Mouse (Mus musculus): Measurements from ENCODE around the gene Cntnap2. TPM values are rescaled to one million over a fixed set of nuclear protein-coding genes. Genes with fewer than 3 reads are reported as not detected.

Gene Cntnap2
- total RNA-seq, 2 experiments from 2014 or later = 118 to 122 TPM

DNA sequence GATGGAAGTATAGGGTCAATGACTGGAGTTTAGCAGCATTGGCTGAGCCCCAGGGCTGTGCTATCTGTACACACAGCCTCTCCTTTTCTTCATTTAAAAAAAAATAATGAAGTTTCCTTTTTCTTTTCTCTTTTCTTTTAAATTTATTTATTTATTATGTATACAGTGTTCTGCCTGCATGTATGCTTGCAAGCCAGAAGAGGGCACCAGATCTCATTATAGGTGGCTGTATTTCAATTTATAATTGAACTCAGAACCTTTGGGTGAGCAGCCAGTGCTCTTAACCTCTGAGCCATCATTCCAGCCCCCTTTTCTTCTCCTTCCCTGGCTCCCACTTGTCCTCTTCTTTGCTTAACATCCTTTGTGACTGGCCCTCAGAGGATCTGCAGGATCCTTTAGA is 1807.2 kb downstream of the Cntnap2 start:
- intact Hi-C loops (cut with DNase I) = no loop called here
- DNase-seq (ENCODE audit: low spot score in 2 of 2) = no peak

DNA sequence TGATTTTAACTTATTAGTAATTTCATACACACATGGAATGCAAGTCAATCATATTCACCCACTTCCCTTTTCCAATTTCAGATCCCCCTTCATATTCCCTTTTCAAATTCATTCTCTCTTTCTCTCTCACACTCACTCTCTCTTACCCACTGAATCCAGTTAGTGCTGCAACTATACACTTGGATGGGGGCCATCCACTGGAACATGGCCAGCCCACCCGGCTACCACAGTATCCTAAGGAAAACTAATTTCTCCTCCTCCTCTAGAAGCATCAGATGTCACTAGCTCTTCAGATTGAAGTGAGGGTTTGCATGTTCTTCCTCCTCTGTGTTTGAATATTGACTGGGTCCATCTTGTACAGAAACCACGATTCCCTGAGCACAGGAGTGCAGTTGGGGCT is 1827.1 kb downstream of the Cntnap2 start:
- intact Hi-C loops (cut with DNase I) = no loop called here
- DNase-seq (ENCODE audit: low spot score in 2 of 2) = no peak

DNA sequence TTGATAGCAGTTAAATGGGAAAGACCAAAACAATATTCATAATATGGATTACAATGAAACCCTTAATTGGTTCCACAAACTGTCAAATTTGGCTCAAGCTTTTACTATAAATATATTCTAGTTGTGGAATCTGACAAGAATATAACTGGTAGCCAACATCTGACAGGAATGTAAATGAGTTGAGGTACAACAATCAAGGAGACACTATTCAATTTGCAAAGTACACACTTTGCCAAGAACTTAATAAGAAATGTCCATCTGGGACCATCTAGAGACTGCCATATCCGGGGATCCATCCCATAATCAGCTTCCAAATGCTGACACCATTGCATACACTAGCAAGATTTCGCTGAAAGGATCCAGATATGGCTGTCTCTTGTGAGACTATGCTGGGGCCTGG is 1850.0 kb downstream of the Cntnap2 start:
- intact Hi-C loops (cut with DNase I) = no loop called here

DNA sequence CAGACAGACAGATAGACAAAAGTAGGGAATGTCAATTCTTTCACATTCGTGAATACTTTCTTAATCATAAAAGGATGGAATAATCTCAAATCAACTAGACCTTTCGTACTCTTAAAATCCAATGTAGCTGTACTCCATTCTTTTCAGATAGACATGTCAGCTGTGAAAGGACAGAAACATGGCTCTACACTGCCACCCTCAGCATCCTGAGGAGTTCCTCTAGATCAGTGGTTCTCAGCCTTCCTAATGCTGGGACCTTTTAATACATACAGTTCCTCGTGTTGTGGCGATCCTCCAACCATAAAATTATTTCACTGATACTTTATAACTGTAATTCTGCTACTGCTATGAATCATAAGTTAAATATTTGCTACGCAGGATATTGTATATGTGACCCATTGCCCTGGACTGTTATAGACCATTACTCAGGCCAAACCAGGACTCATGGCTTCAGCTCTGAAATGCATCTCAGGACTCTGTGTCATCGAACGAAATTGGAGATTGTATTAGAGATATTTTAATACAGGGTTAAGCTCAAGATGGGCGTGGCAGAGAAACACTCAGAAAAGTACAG is 1859.6 kb downstream of the Cntnap2 start:
- DNase-seq (ENCODE audit: low spot score in 2 of 2) = no peak

More for the DNA sequence above, 1850.0 kb downstream of the Cntnap2 start:
- DNase-seq (ENCODE audit: low spot score in 2 of 2) = no peak

DNA sequence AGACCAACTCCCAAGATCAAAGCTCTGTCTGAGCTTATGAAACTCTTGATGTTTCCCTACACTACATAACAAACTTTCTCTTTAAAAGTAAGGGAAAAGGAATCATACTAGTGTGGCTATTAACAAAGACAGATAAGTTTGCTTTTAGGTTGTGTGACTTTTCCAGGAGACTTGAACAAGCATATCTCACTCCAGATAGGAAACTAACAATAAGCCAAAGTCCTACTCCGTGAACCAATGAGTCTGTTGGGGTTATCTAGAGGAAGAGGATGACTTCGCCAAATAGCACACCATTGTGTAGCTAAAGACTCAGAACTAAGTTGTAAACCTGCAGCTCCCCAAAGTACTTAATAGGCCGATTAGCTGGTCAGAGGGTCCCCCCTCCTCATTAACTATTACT is 1860.8 kb downstream of the Cntnap2 start:
- DNase-seq (ENCODE audit: low spot score in 2 of 2) = no peak
- intact Hi-C loops (cut with DNase I) = no loop called here

More for the DNA sequence above, 1859.6 kb downstream of the Cntnap2 start:
- intact Hi-C loops (cut with DNase I) = no loop called here

DNA sequence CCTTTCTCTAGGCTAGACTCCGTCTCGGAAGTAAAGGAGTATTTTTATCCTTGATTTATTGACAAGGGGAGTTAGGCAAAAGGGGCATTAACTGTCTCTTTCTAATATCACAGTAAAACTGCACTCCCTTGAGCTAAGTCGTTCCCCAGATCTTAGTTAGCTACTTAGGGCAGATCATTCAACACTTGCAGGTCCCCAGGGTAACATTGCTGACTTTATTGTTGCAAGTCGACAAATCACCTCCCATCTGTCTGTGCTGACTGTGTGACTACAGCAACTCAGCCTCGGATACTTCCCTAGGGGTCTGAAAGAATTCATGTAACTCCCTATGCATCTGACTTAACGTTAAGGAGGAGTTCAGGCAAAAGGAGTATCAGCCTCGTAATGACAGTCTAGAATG is 1865.6 kb downstream of the Cntnap2 start:
- no peak for DNase-seq (ENCODE audit: low spot score in 2 of 2)
- intact Hi-C loops (cut with DNase I) = no loop called here

DNA sequence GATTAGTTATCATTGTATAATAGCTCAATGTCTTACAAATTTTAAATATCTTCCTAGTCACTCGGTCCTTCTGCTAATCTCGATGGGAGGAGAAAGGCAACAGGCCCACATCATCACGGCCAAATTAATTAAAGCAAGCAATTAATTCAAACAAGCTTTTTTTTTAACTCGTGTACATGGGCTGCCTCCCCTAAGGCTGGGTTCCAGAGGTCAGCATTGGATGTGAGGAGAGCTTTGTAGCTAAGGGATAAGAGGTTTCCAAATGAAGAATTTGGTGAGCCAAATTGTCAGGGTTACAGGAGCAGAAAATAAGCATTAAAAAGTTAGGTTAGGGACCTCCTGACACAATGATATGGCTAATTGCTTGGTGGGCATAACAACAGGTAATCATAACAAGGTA is 1886.5 kb downstream of the Cntnap2 start:
- DNase-seq (ENCODE audit: low spot score in 2 of 2) = no peak
- intact Hi-C loops (cut with DNase I) = no loop called here

DNA sequence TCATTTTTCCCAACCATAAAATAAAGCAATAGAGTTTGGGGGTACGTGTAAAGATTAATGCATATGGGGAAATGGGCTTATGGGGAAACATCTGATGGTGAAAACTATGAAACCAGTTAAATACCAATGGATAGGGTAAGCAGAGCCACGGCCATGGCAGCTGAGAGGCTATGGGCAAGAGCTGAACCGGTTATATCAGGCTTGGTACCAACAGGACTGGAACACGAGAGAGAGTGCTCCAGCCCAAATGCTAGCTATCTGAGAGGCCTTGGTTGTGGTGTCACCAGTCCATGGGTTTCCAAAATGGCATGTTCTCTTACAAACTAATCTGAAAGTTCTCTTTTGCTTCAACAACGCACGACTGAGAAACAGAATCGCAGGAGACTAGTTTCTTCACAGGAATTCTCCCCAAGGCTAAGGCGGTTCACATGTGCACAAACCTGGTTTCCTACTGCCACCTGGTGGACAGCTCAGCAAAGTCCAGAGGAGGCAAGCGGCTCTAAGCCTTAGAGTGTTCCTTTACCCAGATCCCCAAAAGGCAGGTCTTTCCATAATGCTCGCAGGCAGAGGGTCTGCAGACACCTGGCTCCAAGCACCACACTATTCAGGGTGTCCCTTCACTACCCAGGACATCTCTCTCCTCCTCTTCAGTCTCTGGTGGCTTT is 1902.0 kb downstream of the Cntnap2 start:
- DNase-seq (ENCODE audit: low spot score in 2 of 2) = peak; percentile 63 to 66
- intact Hi-C loops (cut with DNase I) = loop anchor here (5.0 kb wide), 1 partner anchor 1899 kb away; no protein-coding TSS in a partner anchor

DNA sequence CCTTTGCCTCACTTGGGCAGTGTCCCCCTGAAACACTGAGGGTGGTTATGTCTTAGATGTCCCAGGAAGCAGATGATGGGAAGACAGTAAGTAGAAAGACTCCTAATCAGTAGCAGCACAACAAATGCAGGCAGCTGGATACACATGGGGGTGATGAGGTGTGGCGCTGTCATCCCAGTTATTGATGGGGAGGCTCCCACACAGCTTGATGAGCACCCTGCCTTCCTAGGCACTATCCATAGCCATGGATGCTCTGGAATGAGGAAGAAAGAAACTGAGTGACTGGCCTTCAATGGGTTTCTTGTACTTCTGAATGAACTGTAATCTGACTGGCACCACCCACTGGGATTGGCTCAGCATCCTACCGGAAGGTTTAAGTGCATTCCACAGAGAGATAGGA is 1904.1 kb downstream of the Cntnap2 start:
- DNase-seq (ENCODE audit: low spot score in 2 of 2) = no peak
- intact Hi-C loops (cut with DNase I) = loop anchor here (5.0 kb wide), 1 partner anchor 1901 kb away; no protein-coding TSS in a partner anchor

DNA sequence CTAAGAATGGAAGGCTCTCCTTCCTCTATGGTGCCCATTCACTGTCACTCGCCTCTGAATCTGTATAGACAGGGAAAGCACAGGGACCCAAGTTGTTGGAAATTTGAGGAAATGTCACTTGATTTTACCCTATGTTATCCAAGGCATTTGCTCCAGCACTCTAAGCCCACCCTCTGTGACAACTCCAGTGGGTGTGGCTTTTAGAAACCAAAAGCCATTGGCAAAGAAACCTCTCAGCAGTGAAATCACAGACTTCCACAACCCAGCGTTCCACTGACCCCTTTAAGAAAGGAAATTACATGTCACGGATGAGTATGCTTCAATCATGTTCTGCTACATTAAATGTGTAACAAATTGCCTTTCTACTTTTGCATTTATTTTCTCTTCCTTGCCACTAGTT is 1904.5 kb downstream of the Cntnap2 start:
- intact Hi-C loops (cut with DNase I) = loop anchor here (5.0 kb wide), 1 partner anchor 1901 kb away; no protein-coding TSS in a partner anchor

DNA sequence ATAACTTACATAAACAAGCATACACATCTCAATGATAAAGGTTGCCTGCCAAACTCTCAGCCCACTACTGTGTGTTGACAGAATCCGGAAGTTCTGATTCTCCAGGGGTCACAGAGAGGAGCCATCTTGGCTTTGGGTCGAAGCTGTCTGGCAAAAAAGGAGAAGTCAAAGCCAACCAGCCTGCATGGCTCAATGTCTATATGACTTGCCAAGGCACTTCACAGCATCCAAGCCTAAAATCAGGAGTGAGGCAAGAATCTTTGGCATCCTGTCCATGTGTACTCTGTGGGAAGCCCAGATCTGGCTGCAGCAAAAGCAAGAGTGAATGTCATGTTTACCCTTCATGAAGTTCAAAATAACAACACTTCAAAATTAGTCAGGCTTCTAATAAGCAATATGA is 1913.5 kb downstream of the Cntnap2 start:
- no peak for DNase-seq (ENCODE audit: low spot score in 2 of 2)
- intact Hi-C loops (cut with DNase I) = no loop called here

More for the DNA sequence above, 1904.5 kb downstream of the Cntnap2 start:
- DNase-seq (ENCODE audit: low spot score in 2 of 2) = no peak

DNA sequence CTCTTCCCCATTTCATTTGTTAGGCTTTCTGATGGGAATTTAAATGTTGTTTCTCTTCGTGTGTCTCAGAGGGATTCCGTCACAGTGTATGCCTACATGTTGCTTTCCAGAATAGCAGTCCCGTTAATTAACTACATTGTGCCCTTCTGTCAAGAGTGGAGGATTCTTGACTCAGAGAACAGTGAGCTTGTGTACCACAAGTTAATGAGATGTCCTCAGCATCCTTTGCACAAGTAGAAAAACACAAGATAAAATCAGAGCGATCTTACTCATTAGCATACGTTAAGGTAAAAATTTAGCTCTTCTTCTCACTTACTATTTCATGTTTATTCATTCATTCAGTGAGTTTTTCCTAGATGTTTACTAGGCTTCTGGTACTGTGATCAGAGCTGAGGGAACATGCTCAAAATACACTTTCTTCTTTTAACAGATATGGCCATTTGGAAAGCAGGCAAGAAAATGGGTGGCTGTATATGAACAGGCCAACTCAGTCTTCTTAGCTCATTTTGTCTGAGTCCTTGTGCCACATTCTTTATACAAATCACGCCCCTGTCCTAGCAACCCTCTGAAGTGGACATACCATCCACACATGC is 1936.9 kb downstream of the Cntnap2 start:
- intact Hi-C loops (cut with DNase I) = no loop called here
- DNase-seq (ENCODE audit: low spot score in 2 of 2) = no peak

DNA sequence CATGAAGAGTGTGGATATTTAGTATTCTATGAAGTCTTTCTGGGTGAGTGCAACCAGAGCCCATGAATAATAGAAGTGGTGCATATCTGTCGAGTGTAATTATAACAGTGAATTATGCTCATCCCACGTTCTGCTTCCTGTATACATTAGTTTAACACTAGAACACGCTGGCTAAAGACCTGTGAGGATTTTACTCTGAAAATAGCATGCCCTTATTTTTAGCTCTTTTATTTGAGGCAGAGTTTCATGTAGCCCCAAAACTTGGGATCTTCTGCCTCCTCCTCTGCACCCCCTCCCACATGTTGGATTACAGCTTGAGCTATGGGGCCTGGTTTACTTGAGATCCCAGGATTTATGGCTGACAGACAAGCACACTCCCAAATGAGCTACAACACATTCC is 1945.3 kb downstream of the Cntnap2 start:
- peak; percentile 20 to 21 for DNase-seq (ENCODE audit: low spot score in 2 of 2)
- intact Hi-C loops (cut with DNase I) = no loop called here

DNA sequence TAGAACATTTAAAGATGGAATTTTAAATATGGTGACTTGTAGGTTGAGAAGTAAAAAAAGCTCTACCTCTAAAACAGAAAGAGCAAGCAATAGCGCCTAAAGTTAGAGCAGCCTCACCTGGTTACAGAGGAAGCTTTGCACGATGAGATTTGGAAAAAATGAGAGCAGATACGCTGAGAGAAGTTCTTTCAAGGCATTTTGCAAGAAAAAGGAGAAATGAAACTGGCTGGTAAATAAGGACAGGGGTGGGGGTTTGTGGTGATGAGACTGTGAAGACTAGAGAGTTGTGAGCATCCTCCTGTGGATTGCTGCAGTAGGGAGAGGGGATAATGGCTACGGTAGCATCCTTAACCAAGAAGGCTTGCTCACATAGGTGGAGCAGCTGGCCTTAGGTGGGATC is 1953.8 kb downstream of the Cntnap2 start:
- DNase-seq (ENCODE audit: low spot score in 2 of 2) = no peak
- intact Hi-C loops (cut with DNase I) = no loop called here

DNA sequence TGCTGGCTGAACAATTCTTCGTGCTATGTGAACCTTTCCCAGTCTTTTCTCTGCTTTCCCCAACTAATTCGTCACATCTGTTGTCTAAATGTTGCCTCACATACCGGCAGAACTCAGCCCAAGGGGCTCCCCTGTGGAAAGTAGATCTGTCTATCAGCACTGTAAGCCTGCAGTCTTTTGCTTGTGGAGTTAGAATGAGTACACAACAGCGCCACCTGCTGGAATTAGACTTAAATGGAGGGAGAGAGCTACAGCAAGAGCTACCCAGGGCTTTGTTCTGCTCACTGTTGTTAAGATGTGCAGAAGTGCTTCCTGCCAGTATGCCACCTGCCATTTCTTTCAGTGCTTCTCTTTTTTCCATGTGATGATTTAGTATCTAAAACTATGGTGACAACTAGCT is 1954.4 kb downstream of the Cntnap2 start:
- intact Hi-C loops (cut with DNase I) = no loop called here
- DNase-seq (ENCODE audit: low spot score in 2 of 2) = peak; percentile 69 to 79

DNA sequence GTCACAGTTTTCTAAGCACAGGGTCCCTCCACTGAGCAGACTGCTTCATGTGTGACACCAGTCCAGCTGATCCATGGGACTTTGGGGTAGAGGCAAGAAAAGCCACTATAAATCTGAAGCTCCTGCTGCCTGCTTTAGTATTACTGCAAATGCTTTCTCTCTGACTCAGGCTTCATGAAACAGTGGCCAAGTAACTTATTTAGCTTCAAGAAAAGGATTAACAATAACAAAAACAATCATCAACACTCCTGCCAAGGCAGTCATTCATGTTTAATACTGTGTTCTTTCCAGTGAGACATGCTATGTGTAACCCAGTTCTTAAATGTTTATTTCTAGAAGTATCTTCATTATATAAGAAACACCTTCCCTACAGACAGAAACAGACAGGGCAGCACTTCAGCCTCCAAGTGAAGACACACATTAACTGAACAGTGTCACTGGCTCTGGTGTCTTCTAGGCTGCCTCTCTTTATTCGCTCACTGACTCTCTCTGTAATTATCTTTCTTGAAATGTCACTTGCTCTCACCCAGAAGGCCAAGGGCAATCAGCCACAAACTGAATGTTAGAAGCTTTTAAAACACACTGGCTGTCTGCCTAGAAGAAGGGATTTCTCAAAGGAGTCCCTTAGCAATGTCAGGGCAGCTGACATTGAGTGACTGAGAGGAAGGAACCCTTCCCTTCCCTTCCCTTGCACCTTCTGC is 1955.9 kb downstream of the Cntnap2 start:
- no peak for DNase-seq (ENCODE audit: low spot score in 2 of 2)
- intact Hi-C loops (cut with DNase I) = no loop called here

DNA sequence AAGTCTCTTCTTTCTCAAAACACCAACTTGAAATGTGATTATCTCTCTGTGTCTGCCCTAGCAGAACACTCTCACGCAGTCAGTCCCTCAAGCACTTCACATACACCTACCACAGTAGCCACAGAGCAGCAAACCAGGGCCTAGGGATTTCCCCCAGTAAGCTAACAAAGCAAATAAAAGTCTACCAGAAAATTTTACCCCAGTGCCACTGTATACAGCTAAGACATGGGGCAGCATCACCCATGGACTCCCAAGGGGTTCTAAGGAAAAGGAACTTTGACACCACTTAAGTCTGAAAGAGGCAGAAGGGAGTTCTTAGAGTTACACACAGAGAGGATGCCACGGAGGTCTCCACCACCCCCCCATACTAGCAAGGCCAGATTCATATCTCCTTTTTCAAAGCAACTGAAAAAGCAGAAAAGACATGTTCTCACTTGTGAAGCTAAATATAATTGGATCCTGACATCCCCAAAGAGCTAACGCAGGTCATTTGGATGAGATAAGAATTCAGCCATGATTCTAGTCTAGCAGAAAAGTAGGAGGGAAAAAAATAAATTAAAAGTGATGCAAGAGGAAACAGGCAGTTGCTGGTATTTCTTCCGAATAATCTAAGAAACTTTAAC is 1967.0 kb downstream of the Cntnap2 start:
- intact Hi-C loops (cut with DNase I) = no loop called here
- DNase-seq (ENCODE audit: low spot score in 2 of 2) = no peak

DNA sequence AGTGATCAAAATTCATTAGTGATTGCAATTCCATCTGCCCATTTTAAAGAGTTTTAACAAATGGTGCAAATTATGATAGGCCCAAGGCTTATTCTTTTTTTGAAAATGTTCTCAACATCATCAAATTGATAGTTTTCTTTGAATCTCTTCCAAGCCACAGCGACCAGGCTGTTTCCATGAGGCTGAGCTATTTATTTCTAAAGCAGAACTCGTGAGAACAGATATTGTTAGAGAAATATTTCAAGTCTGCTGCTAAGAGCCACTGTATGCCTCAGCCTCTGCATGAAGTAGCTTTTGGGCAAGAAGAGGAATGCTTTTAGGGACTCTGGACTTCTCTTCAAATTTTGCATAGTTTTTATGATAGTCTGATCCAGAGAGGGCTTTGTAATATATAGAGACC is 1972.2 kb downstream of the Cntnap2 start:
- DNase-seq (ENCODE audit: low spot score in 2 of 2) = no peak
- intact Hi-C loops (cut with DNase I) = no loop called here

DNA sequence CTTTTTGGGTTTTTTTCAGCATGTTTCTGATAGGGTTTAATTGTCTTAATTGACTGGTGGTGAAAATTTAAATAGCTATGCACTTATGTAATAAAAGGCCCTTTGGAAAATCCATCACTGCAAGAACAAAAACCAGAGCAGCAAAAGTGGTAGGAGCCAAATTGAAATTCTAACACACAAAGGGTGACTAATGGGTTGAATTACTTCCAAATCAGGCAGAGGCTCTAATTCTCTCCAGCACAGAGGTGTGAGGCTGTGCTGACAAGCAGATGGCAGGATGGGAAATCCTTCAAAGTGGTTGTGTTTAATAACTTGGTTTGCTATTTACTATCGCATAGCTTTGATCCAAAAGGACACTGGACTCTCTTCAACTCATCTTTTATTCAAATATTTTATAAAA is 1983.4 kb downstream of the Cntnap2 start:
- intact Hi-C loops (cut with DNase I) = no loop called here
- peak; percentile 15 to 23 for DNase-seq (ENCODE audit: low spot score in 2 of 2)

DNA sequence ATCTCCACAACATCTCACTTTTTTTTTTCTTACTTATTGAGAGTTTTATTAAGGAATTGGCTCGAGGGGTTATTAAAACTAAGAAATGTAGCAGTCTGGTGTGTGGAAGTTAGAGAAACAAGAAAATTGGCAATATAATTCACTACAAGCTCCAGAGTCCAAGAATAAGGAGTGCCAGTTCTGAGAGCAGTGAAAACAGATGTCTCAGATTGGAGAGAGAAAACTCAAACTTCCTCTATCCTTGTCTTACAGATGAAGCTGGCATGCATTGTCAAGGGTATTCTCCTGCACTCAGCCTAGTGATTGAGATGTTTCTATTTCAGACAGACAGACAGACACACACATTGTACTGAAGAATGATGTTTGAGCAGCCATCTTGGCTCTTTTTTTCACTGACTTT is 1984.4 kb downstream of the Cntnap2 start:
- no peak for DNase-seq (ENCODE audit: low spot score in 2 of 2)
- intact Hi-C loops (cut with DNase I) = no loop called here

All from left cerebral cortex, postnatal 36 days (tissue).